Mouse (Mus musculus) limb, embryonic 10.5 days (tissue): Measurements from ENCODE around the gene Coq4. TPM values are rescaled to one million over a fixed set of nuclear protein-coding genes. Genes with fewer than 3 reads are reported as not detected.

Experiments
- DNase-seq: peaks from one replicate; pipeline ENCODE4 v3.0.0-alpha.2; 2017; ENCODE audit warnings: low spot score
- H3K27ac ChIP-seq: fragments of 300-500 bp; sonication (generic); 2 replicates; pipeline ENCODE4 v1.5.1; 2016; ENCODE audit warnings: mild to moderate bottlenecking
- H3K27me3 ChIP-seq: fragments of 300-500 bp; sonication (generic); 2 replicates; pipeline ENCODE4 v1.6.1; 2016; ENCODE audit warnings: low read depth, mild to moderate bottlenecking; ENCODE audit not compliant: poor library complexity, severe bottlenecking
- H3K36me3 ChIP-seq: fragments of 300-500 bp; sonication (generic); 2 replicates; pipeline ENCODE4 v1.6.1; 2016; ENCODE audit warnings: mild to moderate bottlenecking, moderate library complexity
- H3K4me1 ChIP-seq: fragments of 300-500 bp; sonication (generic); 2 replicates; pipeline ENCODE4 v1.6.1; 2016
- H3K4me3 ChIP-seq: fragments of 300-500 bp; sonication (generic); 2 replicates; pipeline ENCODE4 v1.5.1; 2016; ENCODE audit warnings: mild to moderate bottlenecking, moderate library complexity
- H3K9me3 ChIP-seq: fragments of 300-500 bp; sonication (generic); replicated peaks from 2 replicates; pipeline ENCODE4 v1.6.1; 2016; ENCODE audit warnings: mild to moderate bottlenecking
- WGBS: fragments of 180-500 bp; shearing (Covaris S2); methylation state at CpG from one replicate; pipeline ENCODE4 v1.1.7; 2016; 5-methylcytosine and 5-hydroxymethylcytosine counted together
- microRNA-seq: library from miRNA; unstranded; fragments of <30 nt; microRNA quantifications from one replicate; pipeline ENCODE4, GENCODE M21; 2017
- polyA plus RNA-seq: library from polyadenylated mRNA; unstranded; fragments of >200 nt; fragmentation: Nextera tagmentation; extraction: Ambion mirVana; gene quantifications from 2 replicates; pipeline ENCODE4 v1.2.1, GENCODE M21; 2016

The Coq4 gene
- polyA plus RNA-seq, 1 experiment from 2014 or later = 45.5 TPM

- WGBS = 68% methylated on average over 9 of the region's 9 CpGs
- H3K4me1 ChIP-seq = peaks cover 18% of the 10 kb centered on the region
- peaks cover 64% of the 10 kb centered on the region for H3K36me3 ChIP-seq
- no peak for DNase-seq
- no peaks in the 10 kb centered on the region for H3K9me3 ChIP-seq
- H3K27ac ChIP-seq = no peak overlapping the region
- no peak overlapping the region for H3K4me3 ChIP-seq
- H3K27me3 ChIP-seq = peaks cover 67% of the 10 kb centered on the region
Observed at GRCm38 (mm10) chr2:29843231-29844105, 56.2 kb downstream of the Coq4 start.

- H3K4me3 ChIP-seq = no peak overlapping the region
Observed at GRCm38 (mm10) chr2:29844115-29844514, 56.8 kb downstream of the Coq4 start.

DNA sequence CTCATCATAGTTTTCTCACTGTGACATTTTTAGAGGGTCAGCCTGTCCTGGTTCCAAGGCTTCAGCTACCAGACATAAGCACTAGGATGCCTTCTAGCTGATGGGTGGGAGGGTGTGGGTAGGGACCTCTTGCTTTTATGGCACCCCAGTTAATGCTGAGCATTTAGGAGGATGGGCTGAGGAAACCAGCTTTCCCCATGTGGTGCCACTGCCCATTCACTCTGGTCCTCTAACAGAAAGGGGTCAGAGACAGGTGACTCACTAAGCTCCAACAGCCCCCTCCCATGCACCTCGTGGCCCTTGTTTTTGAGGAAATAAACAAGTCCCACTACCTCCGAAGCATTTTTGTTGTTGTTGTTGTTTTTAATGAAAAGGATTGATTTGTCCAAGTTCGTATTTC, 57.4 kb downstream of the Coq4 start:
- H3K4me1 ChIP-seq = peaks cover 18% of the 10 kb centered on the region
- H3K4me3 ChIP-seq = 0 out of 2 replicates have a peak overlapping the region, but pooled peaks have one; percentile 49
- DNase-seq = no peak
- WGBS = 16% methylated on average over 3 of the region's 3 CpGs
- H3K36me3 ChIP-seq = peaks cover 52% of the 10 kb centered on the region
- no peaks in the 10 kb centered on the region for H3K9me3 ChIP-seq
- H3K27ac ChIP-seq = no peak overlapping the region
- peaks cover 76% of the 10 kb centered on the region for H3K27me3 ChIP-seq

More at GRCm38 (mm10) chr2:29844115-29844514, 56.8 kb downstream of the Coq4 start:
- WGBS = 73% methylated on average over 2 of the region's 2 CpGs
- Histone ChIP-seq H3K27me3 (peaks cover 74% of the 10 kb centered on the region), H3K36me3 (peaks cover 57% of the 10 kb centered on the region), H3K4me1 (peaks cover 18% of the 10 kb centered on the region), H3K9me3 (no peaks in the 10 kb centered on the region), H3K27ac (no peak overlapping the region)
- DNase-seq = no peak

DNA sequence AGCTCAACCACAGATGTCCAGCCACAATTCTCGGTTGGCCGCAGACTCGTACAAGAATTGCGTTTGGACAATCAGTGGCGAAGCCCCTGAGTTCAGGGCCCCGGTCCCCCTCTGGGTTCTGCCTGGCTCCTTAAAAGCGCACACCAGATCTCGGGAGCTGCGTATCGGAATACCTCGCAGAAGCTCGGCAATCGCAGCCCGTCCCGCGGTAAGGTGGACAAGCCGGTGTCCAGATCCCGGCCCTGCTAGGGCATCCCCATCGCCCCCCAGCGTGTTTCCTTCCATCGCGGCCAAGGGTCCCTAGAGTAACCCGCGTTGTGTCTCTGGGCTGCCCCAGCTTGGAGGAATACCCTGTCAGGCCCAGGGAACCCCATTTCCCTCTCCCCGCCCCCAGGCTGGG, 58.3 kb downstream of the Coq4 start:
- 2% methylated on average over 25 of the region's 25 CpGs for WGBS
- Histone ChIP-seq H3K27me3 (peaks cover 76% of the 10 kb centered on the region), H3K36me3 (peaks cover 44% of the 10 kb centered on the region), H3K27ac (peak overlapping the region; percentile 53; the same call in 1 of the 2 replicates), H3K4me3 (peak overlapping the region; percentile 49), H3K9me3 (no peaks in the 10 kb centered on the region), H3K4me1 (peaks cover 22% of the 10 kb centered on the region)
- DNase-seq = peak; percentile 56

DNA sequence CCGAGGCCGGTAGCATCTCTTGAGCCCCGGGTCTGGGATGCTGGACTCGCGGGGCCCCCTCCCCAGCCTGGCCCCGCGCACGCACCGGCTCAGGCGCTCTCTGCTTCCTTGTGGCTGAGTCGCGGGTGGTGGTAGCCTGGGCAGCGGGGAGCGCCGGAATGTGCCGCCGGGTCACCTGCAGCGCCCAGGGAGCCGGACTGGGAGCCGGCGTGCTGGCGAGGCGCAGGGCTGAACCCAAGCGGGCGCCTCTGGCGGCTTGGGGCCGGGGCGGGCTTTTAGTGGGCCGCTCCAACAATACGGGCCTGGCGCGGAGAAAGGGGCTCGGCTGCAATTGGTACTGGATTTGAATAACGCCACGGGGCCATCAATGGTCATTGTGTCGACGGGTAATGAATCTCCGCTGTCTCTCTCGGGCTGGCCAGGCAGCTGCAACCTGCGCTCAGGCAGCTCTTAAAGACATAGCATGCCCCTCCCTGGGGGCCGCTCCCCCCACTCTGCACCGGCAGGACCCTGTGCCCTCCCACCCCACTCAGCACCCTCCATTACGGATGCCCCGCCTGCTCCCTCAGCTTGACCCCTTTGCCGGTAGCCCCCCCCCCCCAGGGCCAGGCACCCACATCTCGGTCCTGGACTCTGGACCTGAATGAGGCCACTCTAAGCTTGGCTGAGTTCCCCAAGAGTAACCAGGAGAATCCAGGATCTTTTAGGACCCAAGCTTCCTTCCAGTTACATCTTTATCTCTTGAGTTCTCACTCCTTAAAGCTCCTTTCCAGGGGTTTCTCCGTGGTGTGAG, 59.0 kb downstream of the Coq4 start:
- H3K4me3 ChIP-seq = peak overlapping the region; percentile 49
- H3K27me3 ChIP-seq = peaks cover 76% of the 10 kb centered on the region
- H3K27ac ChIP-seq = peak overlapping the region; percentile 53; the same call in 1 of the 2 replicates
- WGBS = 2% methylated on average over 47 of the region's 47 CpGs
- peaks cover 22% of the 10 kb centered on the region for H3K4me1 ChIP-seq
- DNase-seq = peak; percentile 64
- H3K9me3 ChIP-seq = no peaks in the 10 kb centered on the region
- peaks cover 37% of the 10 kb centered on the region for H3K36me3 ChIP-seq

DNA sequence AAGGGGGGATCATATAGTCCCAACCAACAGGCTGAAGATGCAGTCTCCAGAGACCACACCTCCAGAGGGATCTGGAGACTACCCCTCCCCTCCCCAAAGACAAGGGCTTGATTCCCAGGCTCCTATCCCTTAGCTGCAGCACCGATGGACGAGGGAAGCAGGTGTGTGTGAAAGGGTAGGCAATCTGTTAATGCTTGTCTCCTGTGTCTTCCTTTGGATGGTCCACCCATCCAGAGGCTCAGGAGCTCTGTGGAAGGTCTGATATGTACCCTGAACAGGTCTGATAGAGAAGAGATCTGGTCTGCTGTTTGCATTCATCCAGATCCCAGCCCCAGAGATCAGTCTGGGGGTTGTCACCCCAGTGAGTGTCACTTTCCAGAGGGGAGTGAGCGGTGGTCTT, 59.6 kb downstream of the Coq4 start:
- peaks cover 22% of the 10 kb centered on the region for H3K4me1 ChIP-seq
- no peak overlapping the region for H3K27ac ChIP-seq
- H3K36me3 ChIP-seq = peaks cover 31% of the 10 kb centered on the region
- 45% methylated on average over 3 of the region's 3 CpGs for WGBS
- no peak overlapping the region for H3K4me3 ChIP-seq
- no peaks in the 10 kb centered on the region for H3K9me3 ChIP-seq
- no peak for DNase-seq
- peaks cover 75% of the 10 kb centered on the region for H3K27me3 ChIP-seq

Small RNA genes lying within 50 kb of the gene (microRNA-seq; reads per million reads assigned to microRNA genes)
- gene Mir219a-2 (not detected), gene Mir219b (not detected)

Other genes with a start within 250 kb of the Coq4 start
- gene Rapgef1, start 167.8 kb upstream of the Coq4 start, polyA plus RNA-seq = 17.2 and 18.1 TPM in 2 replicates
- 0.26 TPM in 1 of 2 replicates, not detected in the other for gene Gm13420, start 35.8 kb upstream of the Coq4 start, polyA plus RNA-seq
- gene Gm13547, start 28.2 kb upstream of the Coq4 start, polyA plus RNA-seq = 0.68 TPM in 1 of 2 replicates, not detected in the other
- 65.7 and 73.8 TPM in 2 replicates for gene Trub2, start 1.0 kb downstream of the Coq4 start, polyA plus RNA-seq
- gene Slc27a4, start 15.1 kb downstream of the Coq4 start, polyA plus RNA-seq = 8.5 and 9.8 TPM in 2 replicates
- gene Urm1, start 32.6 kb downstream of the Coq4 start, polyA plus RNA-seq = 20.4 and 25.1 TPM in 2 replicates
- gene Cercam, start 81.7 kb downstream of the Coq4 start, polyA plus RNA-seq = 8.9 and 11.4 TPM in 2 replicates
- gene Odf2, start 101.7 kb downstream of the Coq4 start, polyA plus RNA-seq = 101 and 105 TPM in 2 replicates
- gene Gle1, start 147.9 kb downstream of the Coq4 start, polyA plus RNA-seq = 75.8 and 86.9 TPM in 2 replicates
- gene Sptan1, start 178.1 kb downstream of the Coq4 start, polyA plus RNA-seq = 70.6 and 80.4 TPM in 2 replicates